Mouse (Mus musculus): Measurements from ENCODE around the gene Atf6b.

- TF ChIP-seq EP300 (IDR thresholded peaks at IDR 0.05; ENCODE audit: low read depth) (no peak), CTCF (IDR thresholded peaks at IDR 0.05; ENCODE audit: low read depth) (peak; percentile 86)
Observed at GRCm38 (mm10) chr17:34653746-34654285, 6.9 kb downstream of the Atf6b start.

All from liver, embryonic 14.5 days (tissue).